Mouse (Mus musculus): Measurements from ENCODE around the gene Csk. TPM values are rescaled to one million over a fixed set of nuclear protein-coding genes. Genes with fewer than 3 reads are reported as not detected.

Gene Csk
- polyA plus RNA-seq, 1 experiment from 2014 or later = 36.8 TPM

DNA sequence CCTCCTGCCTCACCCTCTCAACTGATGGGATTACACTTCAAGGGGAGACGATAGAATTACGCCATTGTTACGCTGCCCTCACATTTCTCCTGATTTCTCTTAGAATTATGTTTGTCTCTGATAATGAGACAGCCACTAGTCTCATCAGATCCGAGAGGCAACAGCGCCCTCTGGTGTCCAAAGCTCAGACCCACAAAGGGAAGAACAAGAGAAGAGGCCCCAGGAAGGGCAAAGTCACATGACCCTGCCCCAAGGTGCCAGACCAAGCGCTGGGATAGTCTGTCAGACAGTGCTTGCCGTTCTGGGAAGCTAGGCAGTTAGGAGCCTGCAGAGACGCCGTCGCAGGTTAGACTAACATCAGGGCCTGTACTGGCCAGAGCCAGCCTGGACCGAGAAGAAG lies 2.3 kb upstream of the Csk start:
- H3K27ac ChIP-seq = no peak overlapping the region
- no peaks in the 10 kb centered on the region for H3K9me3 ChIP-seq
- peak overlapping the region; percentile 42 for H3K4me2 ChIP-seq
- ATAC-seq (replicated peaks) = peak; percentile 55
- H3K4me3 ChIP-seq = 0 out of 2 replicates have a peak overlapping the region, but pooled peaks have one; percentile 3
- WGBS = under 1% methylated on average over 11 of the region's 11 CpGs
- no peaks in the 10 kb centered on the region; the same call in 1 of the 2 replicates for H3K27me3 ChIP-seq (replicated peaks)
- no peaks in the 10 kb centered on the region for H3K36me3 ChIP-seq (replicated peaks)
- H3K4me1 ChIP-seq = peaks cover 20% of the 10 kb centered on the region
- peak overlapping the region; percentile 11; the same call in 1 of the 2 replicates for H3K9ac ChIP-seq

DNA sequence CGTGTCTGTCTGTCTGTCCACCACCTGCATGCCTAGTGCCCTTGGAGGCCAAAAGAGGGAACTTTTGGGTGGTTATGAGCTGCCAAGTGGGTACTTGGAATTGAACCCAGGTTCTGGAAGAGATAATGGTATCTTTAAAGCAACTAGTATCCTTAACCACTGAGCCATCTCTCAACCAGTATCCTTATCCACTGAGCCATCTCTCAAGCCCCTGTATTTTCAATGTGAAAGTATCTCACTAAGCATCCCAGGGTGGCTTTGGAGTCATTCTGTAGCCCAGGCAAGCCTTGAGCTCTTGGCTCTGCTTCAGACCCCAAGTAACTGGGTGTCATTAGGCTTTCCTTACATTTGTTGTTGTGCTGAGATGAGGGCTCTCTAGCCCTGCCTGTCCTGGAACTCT lies 1.5 kb upstream of the Csk start:
- H3K4me1 ChIP-seq = peaks cover 24% of the 10 kb centered on the region
- ATAC-seq (replicated peaks) = no peak
- no peak overlapping the region for H3K4me2 ChIP-seq
- WGBS = 93% methylated on average over 1 of the region's 1 CpGs
- H3K27ac ChIP-seq = no peak overlapping the region
- no peaks in the 10 kb centered on the region; the same call in 1 of the 2 replicates for H3K27me3 ChIP-seq (replicated peaks)
- H3K9ac ChIP-seq = no peak overlapping the region
- no peak overlapping the region for H3K4me3 ChIP-seq
- no peaks in the 10 kb centered on the region for H3K36me3 ChIP-seq (replicated peaks)
- no peaks in the 10 kb centered on the region for H3K9me3 ChIP-seq

DNA sequence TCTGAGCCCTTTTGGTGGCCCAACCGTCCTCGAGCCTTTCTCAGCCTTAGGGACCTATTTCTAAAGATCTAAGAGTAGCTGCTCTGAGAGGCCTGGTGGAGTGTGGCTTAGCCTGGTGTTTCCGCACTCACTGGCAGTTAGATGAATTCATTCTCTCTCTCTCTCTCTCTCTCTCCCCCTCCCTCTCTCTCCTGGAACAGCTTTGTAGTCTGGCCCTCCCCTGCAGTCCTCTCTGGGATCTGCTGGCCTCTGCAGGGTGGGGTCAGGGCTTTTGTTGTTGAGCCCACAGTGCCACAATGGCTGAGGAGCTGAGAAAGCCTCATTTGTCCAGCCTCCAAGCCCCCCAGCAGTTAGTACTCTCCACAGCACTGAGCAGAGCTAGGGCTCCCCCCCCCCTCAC lies 576 bp downstream of the Csk start:
- Histone ChIP-seq H3K36me3 (replicated peaks) (no peaks in the 10 kb centered on the region), H3K4me1 (peaks cover 24% of the 10 kb centered on the region), H3K9ac (no peak overlapping the region), H3K9me3 (no peaks in the 10 kb centered on the region), H3K27ac (no peak overlapping the region), H3K4me3 (no peak overlapping the region), H3K4me2 (no peak overlapping the region), H3K27me3 (replicated peaks) (no peaks in the 10 kb centered on the region; the same call in 1 of the 2 replicates)
- no peak for ATAC-seq (replicated peaks)
- WGBS = 11% methylated on average over 3 of the region's 3 CpGs

DNA sequence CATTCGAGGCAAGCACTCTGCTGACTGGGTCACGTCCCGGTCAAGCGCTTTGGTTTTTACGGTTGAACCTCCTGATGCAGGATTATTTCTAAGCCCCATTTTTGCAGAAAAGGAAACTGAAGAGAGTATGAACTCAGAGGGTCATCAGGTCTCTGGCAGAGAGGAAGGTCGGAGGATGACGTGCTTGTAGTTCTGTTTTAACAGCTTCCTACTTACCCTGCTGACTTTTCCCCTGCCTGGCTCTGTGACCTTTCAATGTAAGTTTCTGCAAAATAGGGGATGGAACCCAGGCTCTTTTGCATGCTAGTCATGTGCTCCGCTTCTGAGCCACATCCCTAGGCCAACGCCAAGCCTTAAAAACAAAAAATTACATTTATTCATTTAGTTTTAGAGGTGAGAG lies 1.1 kb downstream of the Csk start:
- Histone ChIP-seq H3K9me3 (no peaks in the 10 kb centered on the region), H3K9ac (no peak overlapping the region), H3K27me3 (replicated peaks) (no peaks in the 10 kb centered on the region; the same call in 1 of the 2 replicates), H3K4me3 (no peak overlapping the region), H3K36me3 (replicated peaks) (no peaks in the 10 kb centered on the region), H3K4me1 (peaks cover 24% of the 10 kb centered on the region), H3K4me2 (no peak overlapping the region), H3K27ac (no peak overlapping the region)
- no peak for ATAC-seq (replicated peaks)
- 57% methylated on average over 9 of the region's 9 CpGs for WGBS

DNA sequence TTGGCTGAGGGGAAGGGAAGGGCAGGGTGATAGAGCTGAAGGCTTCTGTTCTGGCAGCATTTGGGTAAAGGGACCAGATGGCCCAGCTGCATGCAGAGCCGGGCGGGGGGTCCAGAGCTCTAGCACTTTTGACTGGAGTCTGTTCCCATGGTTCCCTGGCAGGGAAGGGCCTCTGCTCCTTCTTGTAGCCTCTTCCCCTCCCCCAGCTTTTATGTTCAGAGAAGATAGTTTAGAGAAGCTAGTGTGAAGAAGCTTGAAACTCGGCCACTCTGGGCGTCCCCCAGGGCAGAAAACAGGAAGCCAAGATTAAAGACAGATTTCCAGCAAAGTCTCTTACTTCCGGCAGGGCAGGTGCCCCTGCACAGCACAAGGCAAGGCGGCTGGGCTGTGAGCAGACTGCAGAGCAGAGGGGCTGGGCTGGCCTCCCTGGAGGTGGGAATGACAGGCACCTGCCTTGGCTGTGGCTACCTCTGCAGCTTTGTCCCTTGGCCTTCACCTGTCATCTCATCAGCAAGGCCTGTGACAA lies 2.6 kb downstream of the Csk start:
- no peaks in the 10 kb centered on the region for H3K36me3 ChIP-seq (replicated peaks)
- H3K27me3 ChIP-seq (replicated peaks) = no peaks in the 10 kb centered on the region; the same call in 1 of the 2 replicates
- no peak for ATAC-seq (replicated peaks)
- 35% methylated on average over 6 of the region's 6 CpGs for WGBS
- no peak overlapping the region for H3K27ac ChIP-seq
- H3K4me2 ChIP-seq = no peak overlapping the region
- H3K4me1 ChIP-seq = peaks cover 21% of the 10 kb centered on the region
- H3K9me3 ChIP-seq = no peaks in the 10 kb centered on the region
- H3K9ac ChIP-seq = no peak overlapping the region
- H3K4me3 ChIP-seq = no peak overlapping the region

DNA sequence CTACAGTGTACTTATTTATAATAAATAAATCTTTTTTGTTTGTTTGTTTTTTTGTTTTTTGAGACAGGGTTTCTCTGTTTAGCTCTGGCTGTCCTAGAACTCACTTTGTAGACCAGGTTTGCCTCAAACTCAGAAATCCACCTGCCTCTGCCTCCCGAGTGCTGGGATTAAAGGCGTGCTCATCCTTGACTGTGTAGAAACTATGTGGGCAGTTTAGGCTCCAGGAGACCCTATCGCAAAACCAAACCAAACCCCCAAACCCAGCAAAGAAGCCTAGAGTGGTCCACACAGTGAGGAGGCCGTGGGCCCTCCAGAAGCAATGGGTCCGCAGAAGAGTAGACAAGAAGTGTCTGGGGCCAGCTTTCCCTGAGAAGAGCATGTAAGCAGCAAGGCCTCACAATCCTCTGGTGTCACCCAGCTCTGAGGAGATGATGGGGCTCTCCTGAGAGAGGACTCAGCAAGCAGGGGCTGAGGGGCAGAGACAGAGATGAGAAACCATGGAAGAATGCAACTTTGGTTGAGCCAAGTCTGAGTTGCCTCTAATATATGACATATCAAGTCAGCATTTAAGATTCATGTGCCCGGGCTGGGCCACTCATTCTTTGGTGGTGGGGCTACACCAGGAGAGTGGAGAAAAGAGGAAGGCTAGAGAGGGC lies 3.2 kb downstream of the Csk start:
- Histone ChIP-seq H3K4me1 (peaks cover 17% of the 10 kb centered on the region; the same call in 1 of the 2 replicates), H3K9me3 (no peaks in the 10 kb centered on the region), H3K4me3 (no peak overlapping the region), H3K4me2 (no peak overlapping the region), H3K27me3 (replicated peaks) (no peaks in the 10 kb centered on the region; the same call in 1 of the 2 replicates), H3K9ac (no peak overlapping the region), H3K27ac (no peak overlapping the region), H3K36me3 (replicated peaks) (no peaks in the 10 kb centered on the region)
- WGBS = 92% methylated on average over 6 of the region's 6 CpGs
- no peak for ATAC-seq (replicated peaks)

DNA sequence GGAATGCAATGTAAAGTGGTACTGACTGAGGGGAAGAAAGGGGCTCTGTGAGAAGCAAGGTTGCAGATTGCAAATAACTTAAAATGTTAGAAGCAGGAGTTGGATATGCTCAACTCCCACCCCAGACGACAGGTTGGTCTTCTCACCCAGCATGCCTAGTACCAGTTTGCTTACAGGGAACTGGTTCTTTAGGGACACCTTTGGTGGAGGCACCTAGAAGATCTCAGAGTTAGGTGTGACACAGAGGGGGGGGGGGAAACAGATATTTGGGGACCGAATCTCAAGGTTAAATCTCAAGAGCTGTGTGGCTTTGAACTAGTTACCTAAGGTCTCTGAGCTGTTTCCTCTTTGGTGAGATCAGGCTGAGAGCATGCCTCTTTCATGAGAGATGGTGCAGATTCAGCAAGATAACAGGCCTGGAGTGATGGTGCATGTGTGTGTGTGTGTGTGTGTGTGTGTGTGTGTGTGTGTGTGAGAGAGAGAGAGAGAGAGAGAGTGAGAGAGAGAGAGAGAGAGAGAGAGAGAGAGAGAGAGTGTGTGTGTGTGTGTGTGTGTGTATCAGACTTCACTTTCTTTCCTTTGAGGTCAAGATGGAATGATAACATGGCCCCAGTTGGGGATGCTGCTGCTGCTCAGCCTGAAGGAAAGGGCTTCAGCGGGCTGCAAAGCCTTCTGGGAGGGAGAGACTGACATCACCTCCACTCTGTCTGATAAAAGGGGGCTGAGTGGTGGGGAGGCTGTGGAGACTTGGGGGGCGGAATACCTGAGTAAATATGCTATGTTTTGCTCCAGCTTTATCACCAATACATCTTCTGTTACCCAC lies 5.9 kb downstream of the Csk start:
- H3K4me2 ChIP-seq = no peak overlapping the region
- no peak for ATAC-seq (replicated peaks)
- no peak overlapping the region for H3K4me3 ChIP-seq
- H3K9me3 ChIP-seq = no peaks in the 10 kb centered on the region
- H3K9ac ChIP-seq = no peak overlapping the region
- H3K36me3 ChIP-seq (replicated peaks) = no peaks in the 10 kb centered on the region
- H3K27ac ChIP-seq = no peak overlapping the region
- no peaks in the 10 kb centered on the region for H3K27me3 ChIP-seq (replicated peaks)
- 75% methylated on average over 4 of the region's 4 CpGs for WGBS
- peaks cover 27% of the 10 kb centered on the region for H3K4me1 ChIP-seq

DNA sequence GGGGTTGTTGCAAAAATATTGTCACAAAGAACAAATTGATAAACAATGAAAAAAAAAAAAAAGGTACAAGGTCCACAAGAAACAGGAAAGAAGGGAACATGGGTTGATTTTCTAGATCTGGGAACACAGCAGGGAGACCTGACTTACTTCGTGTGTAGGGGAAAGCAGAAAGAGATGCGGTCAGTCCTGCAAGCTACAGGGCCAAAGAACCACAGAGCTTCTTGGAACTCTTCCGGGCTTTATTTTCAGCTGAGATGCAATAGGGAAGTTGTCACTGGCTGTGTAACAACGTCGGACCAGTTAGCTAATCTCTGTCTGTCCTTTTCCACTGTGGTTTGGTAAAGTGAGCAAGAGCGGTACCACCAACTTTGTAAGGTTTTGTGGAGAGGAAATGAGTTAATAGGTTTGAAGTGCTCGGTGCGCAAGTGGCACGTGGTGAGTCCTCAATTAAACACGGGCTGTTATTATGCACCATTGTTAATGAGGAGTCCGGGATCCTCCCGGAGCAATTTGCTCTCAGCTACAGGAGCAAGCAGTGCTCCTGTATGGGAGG lies 6.8 kb downstream of the Csk start:
- ATAC-seq (replicated peaks) = no peak
- WGBS = 75% methylated on average over 12 of the region's 12 CpGs
- Histone ChIP-seq H3K36me3 (replicated peaks) (no peaks in the 10 kb centered on the region), H3K4me3 (no peak overlapping the region), H3K27me3 (replicated peaks) (no peaks in the 10 kb centered on the region), H3K4me1 (peaks cover 35% of the 10 kb centered on the region), H3K9me3 (no peaks in the 10 kb centered on the region), H3K27ac (no peak overlapping the region), H3K4me2 (no peak overlapping the region), H3K9ac (no peak overlapping the region)

DNA sequence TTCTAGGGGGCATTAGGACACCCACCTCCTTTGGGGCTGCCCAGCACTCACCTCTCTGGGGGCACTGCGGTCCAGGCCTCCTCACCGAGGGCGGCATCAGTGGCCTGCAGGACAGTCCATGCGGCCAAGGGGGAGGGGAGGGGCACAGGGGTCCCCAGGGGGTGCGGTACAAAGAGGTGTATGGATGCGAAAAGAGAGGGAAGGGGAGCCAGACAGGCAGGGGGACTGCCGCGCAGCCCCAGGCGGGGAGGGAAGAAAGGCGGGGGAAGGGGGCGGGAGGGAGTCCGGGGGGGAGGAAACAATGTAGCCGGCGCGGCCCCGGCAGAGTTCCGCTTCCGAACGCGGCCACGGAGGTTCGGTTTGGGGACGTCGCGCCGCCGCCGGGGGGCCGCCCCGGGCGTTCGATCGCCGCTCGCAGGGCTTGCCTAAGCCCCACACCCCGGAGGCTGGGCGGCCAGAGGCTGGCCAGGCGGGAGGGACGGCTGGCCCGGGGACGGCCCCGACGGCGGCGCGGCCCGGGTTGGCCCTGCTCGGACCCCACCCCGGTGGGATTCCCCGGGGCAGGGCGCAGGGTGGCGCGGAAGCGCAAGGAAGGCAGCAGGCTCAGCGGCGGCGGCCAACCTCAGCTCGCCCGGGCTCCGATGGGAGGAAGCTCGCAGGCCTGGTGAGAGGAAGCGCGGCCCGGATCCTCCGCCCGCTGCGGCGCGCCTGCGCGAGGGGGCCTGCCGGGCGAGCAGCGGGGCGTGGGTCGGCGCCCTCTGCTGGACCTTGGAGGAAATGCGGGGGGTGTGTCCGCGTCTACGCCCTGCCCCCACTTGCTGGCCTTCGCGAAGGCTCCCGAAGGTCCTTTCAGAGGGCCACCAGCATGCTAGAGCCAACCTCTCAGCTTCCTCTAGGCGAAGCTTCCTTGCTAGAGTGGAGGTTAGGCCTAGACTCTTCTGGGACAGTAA lies 8.2 kb downstream of the Csk start:
- H3K27ac ChIP-seq = peak overlapping the region; percentile 96
- ATAC-seq (replicated peaks) = peak; percentile 85
- no peaks in the 10 kb centered on the region for H3K9me3 ChIP-seq
- peak overlapping the region; percentile 64 for H3K4me3 ChIP-seq
- under 1% methylated on average over 83 of the region's 85 CpGs for WGBS
- peak overlapping the region; percentile 94 for H3K4me2 ChIP-seq
- H3K27me3 ChIP-seq (replicated peaks) = no peaks in the 10 kb centered on the region
- H3K4me1 ChIP-seq = peaks cover 42% of the 10 kb centered on the region
- no peaks in the 10 kb centered on the region for H3K36me3 ChIP-seq (replicated peaks)
- H3K9ac ChIP-seq = peak overlapping the region; percentile 99

DNA sequence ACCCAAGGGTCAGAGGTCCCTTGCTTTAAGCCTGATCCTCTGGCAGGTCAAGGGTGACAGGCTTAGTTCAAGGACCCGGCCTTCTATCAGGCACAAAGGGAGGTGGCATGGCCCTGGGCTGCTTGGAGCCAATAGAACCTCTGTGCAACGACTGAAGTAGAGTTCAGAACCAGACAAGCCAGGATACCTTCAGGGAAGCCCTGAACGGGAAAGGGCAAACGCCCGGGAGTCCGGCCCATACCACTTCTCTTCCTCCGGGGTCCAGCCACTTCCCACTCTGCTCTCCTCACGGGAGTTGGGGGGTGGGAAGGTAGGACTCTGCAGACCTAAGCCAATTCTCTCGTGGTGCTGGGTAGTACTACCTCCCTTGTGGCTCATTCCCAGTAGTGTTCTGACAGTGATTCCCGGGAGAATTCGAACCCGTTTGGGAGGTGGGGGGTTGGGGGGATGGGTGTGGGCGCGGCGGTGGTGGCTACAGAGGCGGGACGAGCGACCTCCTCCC lies 8.9 kb downstream of the Csk start:
- H3K27ac ChIP-seq = peak overlapping the region; percentile 96
- H3K4me1 ChIP-seq = peaks cover 49% of the 10 kb centered on the region
- peak; percentile 31 for ATAC-seq (replicated peaks)
- peak overlapping the region; percentile 99 for H3K9ac ChIP-seq
- peak overlapping the region; percentile 64 for H3K4me3 ChIP-seq
- WGBS = under 1% methylated on average over 15 of the region's 18 CpGs
- H3K4me2 ChIP-seq = peak overlapping the region; percentile 94
- no peaks in the 10 kb centered on the region for H3K9me3 ChIP-seq
- no peaks in the 10 kb centered on the region for H3K27me3 ChIP-seq (replicated peaks)
- H3K36me3 ChIP-seq (replicated peaks) = no peaks in the 10 kb centered on the region

DNA sequence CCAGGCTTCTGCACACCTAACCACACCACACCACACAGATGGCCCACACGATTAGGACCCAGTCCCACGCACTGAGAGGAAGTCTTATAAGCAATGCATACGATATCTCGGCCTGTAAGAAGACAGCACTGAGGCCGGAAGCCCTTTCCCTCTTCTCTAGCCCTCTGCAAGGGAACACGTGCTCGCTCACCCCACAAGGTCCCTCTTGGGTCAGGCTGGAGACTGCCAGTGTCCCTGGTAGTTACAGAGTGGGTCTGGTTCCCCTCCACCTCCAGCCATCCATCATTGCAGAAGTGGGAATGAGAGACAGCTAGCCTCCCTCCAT lies 9.6 kb downstream of the Csk start:
- Histone ChIP-seq H3K9ac (peak overlapping the region; percentile 99), H3K27ac (no peak overlapping the region), H3K27me3 (replicated peaks) (no peaks in the 10 kb centered on the region), H3K9me3 (no peaks in the 10 kb centered on the region), H3K36me3 (replicated peaks) (no peaks in the 10 kb centered on the region), H3K4me3 (peak overlapping the region; percentile 64), H3K4me1 (peaks cover 56% of the 10 kb centered on the region), H3K4me2 (peak overlapping the region; percentile 94)
- no peak for ATAC-seq (replicated peaks)
- 65% methylated on average over 7 of the region's 7 CpGs for WGBS

All from midbrain, embryonic 15.5 days (tissue).